Mouse (Mus musculus): ENCODE results near the gene Siva1. TPM values are rescaled to one million over a fixed set of nuclear protein-coding genes. Genes with fewer than 3 reads are reported as not detected.

The Siva1 gene
- polyA plus RNA-seq, 1 experiment: 164 TPM

- peak overlapping the region; percentile 23 for H3ac ChIP-seq (ENCODE audit: control insufficient read depth, insufficient read length, low read depth)
- peaks cover 43% of the 10 kb centered on the region for H3K79me3 ChIP-seq (ENCODE audit: low read depth)
- H3K79me2 ChIP-seq (ENCODE audit: control insufficient read depth, insufficient read depth): peaks cover 61% of the 10 kb centered on the region
- peaks cover 65% of the 10 kb centered on the region for H3K36me3 ChIP-seq (ENCODE audit: control insufficient read depth, insufficient read depth)
- no peaks in the 10 kb centered on the region for H3K27me3 ChIP-seq (ENCODE audit: control insufficient read depth, insufficient read depth, insufficient read length)
- no peak overlapping the region for H3K4me3 ChIP-seq (ENCODE audit: insufficient read depth, poor library complexity, severe bottlenecking)
- no peak for TF ChIP-seq CTCF (IDR thresholded peaks at IDR 0.05; ENCODE audit: control insufficient read depth, insufficient read depth, insufficient read length)
- no peak for TF ChIP-seq USF1 (IDR thresholded peaks at IDR 0.05; ENCODE audit: low read depth)
- no peak for TF ChIP-seq MYOG (IDR thresholded peaks at IDR 0.05; ENCODE audit: control insufficient read depth, extremely low read depth, insufficient read length)
- no peak for TF ChIP-seq MAX (IDR thresholded peaks at IDR 0.05)
- TF ChIP-seq CEBPB (IDR thresholded peaks at IDR 0.05; ENCODE audit: low read depth): no peak
- TF ChIP-seq MYOD1 (IDR thresholded peaks at IDR 0.05; ENCODE audit: control insufficient read depth, insufficient read length, low read depth): no peak
- TF ChIP-seq FOSL1 (IDR thresholded peaks at IDR 0.05; ENCODE audit: insufficient read depth, low read length, poor library complexity, severe bottlenecking): no peak
Observed at GRCm38 (mm10) chr12:112599198-112599597, 45.3 kb upstream of the Siva1 start.

DNA sequence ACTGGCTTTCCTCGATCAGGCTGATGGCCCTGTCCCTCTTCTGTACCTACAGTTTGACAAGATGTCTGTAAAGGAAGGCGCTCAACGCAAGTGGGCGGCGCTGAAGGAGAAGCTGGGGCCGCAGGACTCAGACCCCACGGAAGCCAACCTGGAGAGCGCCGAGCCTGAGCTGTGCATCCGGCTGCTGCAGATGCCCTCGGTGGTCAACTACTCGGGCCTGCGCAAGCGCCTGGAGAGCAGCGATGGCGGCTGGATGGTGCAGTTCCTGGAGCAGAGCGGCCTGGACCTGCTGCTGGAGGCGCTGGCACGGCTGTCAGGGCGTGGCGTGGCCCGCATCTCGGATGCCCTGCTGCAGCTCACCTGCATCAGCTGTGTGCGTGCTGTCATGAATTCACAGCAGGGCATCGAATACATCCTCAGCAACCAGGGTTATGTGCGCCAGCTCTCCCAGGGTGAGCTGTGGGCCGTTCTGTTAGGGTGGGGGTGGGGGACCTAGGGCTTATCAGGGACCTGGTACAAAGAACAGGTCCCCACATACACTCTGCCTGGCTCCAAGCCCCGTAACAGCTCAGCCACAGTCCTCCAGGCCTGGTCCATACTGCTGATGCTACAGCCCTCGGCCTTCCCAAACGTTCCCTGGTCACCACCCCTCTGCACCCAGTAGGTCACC is 44.4 kb upstream of the Siva1 start:
- Histone ChIP-seq H3ac (ENCODE audit: control insufficient read depth, insufficient read length, low read depth) (no peak overlapping the region), H3K27me3 (ENCODE audit: control insufficient read depth, insufficient read depth, insufficient read length) (no peaks in the 10 kb centered on the region), H3K4me3 (ENCODE audit: insufficient read depth, poor library complexity, severe bottlenecking) (no peak overlapping the region), H3K36me3 (ENCODE audit: control insufficient read depth, insufficient read depth) (peaks cover 71% of the 10 kb centered on the region), H3K79me2 (ENCODE audit: control insufficient read depth, insufficient read depth) (peaks cover 52% of the 10 kb centered on the region), H3K79me3 (ENCODE audit: low read depth) (peaks cover 36% of the 10 kb centered on the region)
- TF ChIP-seq MYOG (IDR thresholded peaks at IDR 0.05; ENCODE audit: control insufficient read depth, extremely low read depth, insufficient read length): no peak
- no peak for TF ChIP-seq CTCF (IDR thresholded peaks at IDR 0.05; ENCODE audit: control insufficient read depth, insufficient read depth, insufficient read length)
- TF ChIP-seq FOSL1 (IDR thresholded peaks at IDR 0.05; ENCODE audit: insufficient read depth, low read length, poor library complexity, severe bottlenecking): no peak
- no peak for TF ChIP-seq CEBPB (IDR thresholded peaks at IDR 0.05; ENCODE audit: low read depth)
- no peak for TF ChIP-seq USF1 (IDR thresholded peaks at IDR 0.05; ENCODE audit: low read depth)
- TF ChIP-seq MAX (IDR thresholded peaks at IDR 0.05): no peak
- no peak for TF ChIP-seq MYOD1 (IDR thresholded peaks at IDR 0.05; ENCODE audit: control insufficient read depth, insufficient read length, low read depth)

- H3K4me3 ChIP-seq (ENCODE audit: insufficient read depth, poor library complexity, severe bottlenecking): no peak overlapping the region
- H3ac ChIP-seq (ENCODE audit: control insufficient read depth, insufficient read length, low read depth): no peak overlapping the region
- H3K79me2 ChIP-seq (ENCODE audit: control insufficient read depth, insufficient read depth): peaks cover 13% of the 10 kb centered on the region
- TF ChIP-seq USF1 (IDR thresholded peaks at IDR 0.05; ENCODE audit: low read depth): no peak
- TF ChIP-seq CTCF (IDR thresholded peaks at IDR 0.05; ENCODE audit: control insufficient read depth, insufficient read depth, insufficient read length): no peak
- TF ChIP-seq MYOD1 (IDR thresholded peaks at IDR 0.05; ENCODE audit: control insufficient read depth, insufficient read length, low read depth): no peak
- TF ChIP-seq CEBPB (IDR thresholded peaks at IDR 0.05; ENCODE audit: low read depth): no peak
- no peak for TF ChIP-seq MAX (IDR thresholded peaks at IDR 0.05)
- TF ChIP-seq MYOG (IDR thresholded peaks at IDR 0.05; ENCODE audit: control insufficient read depth, extremely low read depth, insufficient read length): no peak
- no peak for TF ChIP-seq FOSL1 (IDR thresholded peaks at IDR 0.05; ENCODE audit: insufficient read depth, low read length, poor library complexity, severe bottlenecking)
- H3K27me3 ChIP-seq (ENCODE audit: control insufficient read depth, insufficient read depth, insufficient read length): no peaks in the 10 kb centered on the region
- peaks cover 77% of the 10 kb centered on the region for H3K36me3 ChIP-seq (ENCODE audit: control insufficient read depth, insufficient read depth)
- peaks cover 4% of the 10 kb centered on the region for H3K79me3 ChIP-seq (ENCODE audit: low read depth)
Observed at GRCm38 (mm10) chr12:112604022-112604421, 40.5 kb upstream of the Siva1 start.

DNA sequence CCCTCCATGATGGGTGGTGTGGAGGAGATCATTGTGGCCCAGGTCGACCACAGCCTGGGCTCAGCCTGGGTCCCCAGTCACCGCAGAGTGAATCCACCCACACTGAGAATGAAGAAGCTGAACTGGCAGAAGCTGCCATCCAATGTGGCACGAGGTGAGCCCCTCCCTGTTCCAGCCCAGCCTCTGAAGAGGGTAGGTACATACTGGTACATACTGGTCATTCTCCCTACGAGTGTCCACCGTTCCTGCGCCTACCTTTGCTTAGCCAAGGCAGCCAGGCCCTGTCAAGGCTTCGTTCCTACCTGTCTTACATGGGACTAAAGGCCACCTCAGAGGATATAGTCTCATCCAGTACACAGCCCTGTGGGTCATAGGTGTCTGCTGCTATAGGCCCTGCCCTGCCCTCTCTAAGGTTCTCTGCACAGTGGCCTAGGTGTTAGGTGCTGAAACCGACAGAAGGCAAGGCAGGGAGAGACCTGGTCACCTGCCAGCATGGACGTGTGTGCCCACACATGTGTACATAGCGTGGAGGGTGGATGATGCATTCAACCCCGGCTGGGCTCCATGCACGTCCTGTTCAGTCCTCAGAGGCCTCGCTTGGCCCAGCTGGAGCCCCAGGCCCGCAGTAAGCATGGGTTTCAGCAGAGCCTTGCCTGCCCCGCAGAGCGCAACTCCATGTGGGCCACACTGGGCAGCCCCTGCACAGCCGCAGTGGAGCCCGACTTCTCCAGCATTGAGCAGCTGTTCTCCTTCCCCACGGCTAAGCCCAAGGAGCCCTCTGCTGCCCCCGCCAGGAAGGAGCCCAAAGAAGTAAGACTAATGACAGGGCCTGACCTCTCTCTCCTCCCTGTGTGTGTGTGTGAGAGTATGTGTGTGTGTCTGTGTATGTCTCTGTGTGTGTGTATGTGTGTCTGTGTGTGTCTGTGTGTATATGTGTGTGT is 39.5 kb upstream of the Siva1 start:
- peaks cover 84% of the 10 kb centered on the region for H3K36me3 ChIP-seq (ENCODE audit: control insufficient read depth, insufficient read depth)
- TF ChIP-seq MYOG (IDR thresholded peaks at IDR 0.05; ENCODE audit: control insufficient read depth, extremely low read depth, insufficient read length) (no peak), USF1 (IDR thresholded peaks at IDR 0.05; ENCODE audit: low read depth) (no peak), CTCF (IDR thresholded peaks at IDR 0.05; ENCODE audit: control insufficient read depth, insufficient read depth, insufficient read length) (peak; percentile 44), FOSL1 (IDR thresholded peaks at IDR 0.05; ENCODE audit: insufficient read depth, low read length, poor library complexity, severe bottlenecking) (no peak), MAX (IDR thresholded peaks at IDR 0.05) (no peak), MYOD1 (IDR thresholded peaks at IDR 0.05; ENCODE audit: control insufficient read depth, insufficient read length, low read depth) (peak; percentile 54)

DNA sequence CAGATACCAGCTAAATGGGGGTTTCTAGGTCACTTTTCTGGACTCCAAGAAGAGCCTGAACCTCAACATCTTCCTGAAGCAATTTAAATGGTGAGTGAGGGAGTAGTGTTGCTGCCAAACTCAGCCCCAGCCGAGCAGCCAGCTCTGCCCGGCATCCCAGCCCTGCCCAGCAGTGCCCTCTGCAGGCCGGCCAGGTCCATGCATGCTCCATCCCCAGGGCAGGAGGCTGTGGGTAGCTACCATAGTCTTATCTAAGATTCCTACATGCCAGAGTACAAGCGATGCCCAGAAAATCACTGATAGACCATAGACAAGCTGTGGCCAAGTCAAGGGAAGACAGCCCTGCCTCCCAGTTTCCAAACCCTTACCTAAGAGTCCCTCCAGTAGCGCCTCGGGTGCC is 38.7 kb upstream of the Siva1 start:
- no peak overlapping the region for H3K4me3 ChIP-seq (ENCODE audit: insufficient read depth, poor library complexity, severe bottlenecking)
- H3K79me2 ChIP-seq (ENCODE audit: control insufficient read depth, insufficient read depth): peaks cover 5% of the 10 kb centered on the region
- H3ac ChIP-seq (ENCODE audit: control insufficient read depth, insufficient read length, low read depth): no peak overlapping the region
- TF ChIP-seq MAX (IDR thresholded peaks at IDR 0.05) (peak; percentile 63), CTCF (IDR thresholded peaks at IDR 0.05; ENCODE audit: control insufficient read depth, insufficient read depth, insufficient read length) (peak; percentile 96), FOSL1 (IDR thresholded peaks at IDR 0.05; ENCODE audit: insufficient read depth, low read length, poor library complexity, severe bottlenecking) (no peak)
- no peaks in the 10 kb centered on the region for H3K79me3 ChIP-seq (ENCODE audit: low read depth)
- H3K27me3 ChIP-seq (ENCODE audit: control insufficient read depth, insufficient read depth, insufficient read length): no peaks in the 10 kb centered on the region
- peaks cover 88% of the 10 kb centered on the region for H3K36me3 ChIP-seq (ENCODE audit: control insufficient read depth, insufficient read depth)

More for the DNA sequence above, 39.5 kb upstream of the Siva1 start:
- no peaks in the 10 kb centered on the region for H3K27me3 ChIP-seq (ENCODE audit: control insufficient read depth, insufficient read depth, insufficient read length)
- peaks cover 2% of the 10 kb centered on the region for H3K79me3 ChIP-seq (ENCODE audit: low read depth)
- H3K4me3 ChIP-seq (ENCODE audit: insufficient read depth, poor library complexity, severe bottlenecking): no peak overlapping the region
- peaks cover 7% of the 10 kb centered on the region for H3K79me2 ChIP-seq (ENCODE audit: control insufficient read depth, insufficient read depth)
- H3ac ChIP-seq (ENCODE audit: control insufficient read depth, insufficient read length, low read depth): no peak overlapping the region
